Mouse (Mus musculus) liver, adult 2 months (tissue): ENCODE measurements around the gene Fbxo48. TPM values are rescaled to one million over a fixed set of nuclear protein-coding genes. Genes with fewer than 3 reads are reported as not detected.
A peak's percentile ranks its signal among the peaks of the same experiment; 100 is the strongest.

Experiments used
- DNase-seq: peaks from one replicate; pipeline ENCODE4 v3.0.0-alpha.2; 2011; ENCODE audit warnings: low read depth, low spot score; ENCODE audit errors: extremely low read depth
- H3K27ac ChIP-seq: fragments of 200-500 bp; replicated peaks from 2 replicates; pipeline ENCODE4 v1.5.1; 2012; ENCODE audit warnings: low read depth, mild to moderate bottlenecking, control low read depth, inconsistent platforms, low read length; ENCODE audit not compliant: insufficient read depth
- H3K27me3 ChIP-seq: fragments of 200-500 bp; 2 replicates; pipeline ENCODE4 v1.6.1; 2012; ENCODE audit warnings: mild to moderate bottlenecking, moderate library complexity, low read length, inconsistent platforms; ENCODE audit not compliant: control insufficient read depth, insufficient read depth
- H3K36me3 ChIP-seq: fragments of 200-500 bp; 2 replicates; pipeline ENCODE4 v1.6.1; 2012; ENCODE audit warnings: low read length, inconsistent platforms; ENCODE audit not compliant: control insufficient read depth, insufficient read depth
- H3K4me1 ChIP-seq: fragments of 200-500 bp; 2 replicates; pipeline ENCODE4 v1.6.1; 2011; ENCODE audit warnings: low read length; ENCODE audit not compliant: control insufficient read depth, insufficient read depth
- H3K4me3 ChIP-seq: fragments of 200-500 bp; 2 replicates; pipeline ENCODE4 v1.5.1; 2011; ENCODE audit warnings: low read depth, mild to moderate bottlenecking, control low read depth, low read length, moderate library complexity; ENCODE audit not compliant: insufficient read depth
- H3K79me2 ChIP-seq: fragments of 200-500 bp; 2 replicates; pipeline ENCODE4 v1.6.1; 2012; ENCODE audit warnings: inconsistent platforms, mild to moderate bottlenecking, low read length, moderate library complexity; ENCODE audit not compliant: control insufficient read depth, insufficient read depth
- H3K9ac ChIP-seq: fragments of 200-500 bp; 2 replicates; pipeline ENCODE4 v1.6.1; 2012; ENCODE audit warnings: low read depth, mild to moderate bottlenecking, control low read depth, inconsistent platforms, low read length
- CTCF ChIP-seq: fragments of 200-500 bp; IDR thresholded peaks from 2 replicates; pipeline ENCODE4 v1.5.1; 2011; ENCODE audit warnings: low read depth, low read length, control low read depth
- POLR2A ChIP-seq: fragments of 200-500 bp; IDR thresholded peaks from 2 replicates; pipeline ENCODE4 v1.6.1; 2011; ENCODE audit warnings: low read length, control low read depth; ENCODE audit not compliant: insufficient read depth; ENCODE audit errors: extremely low read depth
- WGBS: fragments of 180-500 bp; shearing (Covaris S2); methylation state at CpG from one replicate; pipeline ENCODE4 v1.1.7; 2018; 5-methylcytosine and 5-hydroxymethylcytosine counted together
- polyA plus RNA-seq: library from polyadenylated mRNA; depleted of rRNA; stranded (reverse); fragments of >200 nt; gene quantifications from 2 replicates; pipeline ENCODE4 v1.2.3, GENCODE M21; 2012
- total RNA-seq: library from RNA; depleted of rRNA; stranded (reverse); fragments of >200 nt; gene quantifications from 2 replicates; pipeline ENCODE4 v1.2.3, GENCODE M21; 2014

Gene Fbxo48
- total and polyA plus RNA-seq, 2 experiments = under 0.01 TPM; not detected in 1

- no peak for DNase-seq
- WGBS = 67% methylated on average over 4 of the region's 4 CpGs
- Histone ChIP-seq H3K27ac (no peak overlapping the region), H3K4me3 (no peak overlapping the region), H3K36me3 (no peaks in the 10 kb centered on the region), H3K79me2 (no peaks in the 10 kb centered on the region), H3K27me3 (no peaks in the 10 kb centered on the region), H3K4me1 (no peaks in the 10 kb centered on the region), H3K9ac (no peak overlapping the region)
- no peak for TF ChIP-seq CTCF
- TF ChIP-seq POLR2A = no peak
Observed at GRCm38 (mm10) chr11:16941973-16942452, 9.2 kb upstream of the Fbxo48 start.

DNA sequence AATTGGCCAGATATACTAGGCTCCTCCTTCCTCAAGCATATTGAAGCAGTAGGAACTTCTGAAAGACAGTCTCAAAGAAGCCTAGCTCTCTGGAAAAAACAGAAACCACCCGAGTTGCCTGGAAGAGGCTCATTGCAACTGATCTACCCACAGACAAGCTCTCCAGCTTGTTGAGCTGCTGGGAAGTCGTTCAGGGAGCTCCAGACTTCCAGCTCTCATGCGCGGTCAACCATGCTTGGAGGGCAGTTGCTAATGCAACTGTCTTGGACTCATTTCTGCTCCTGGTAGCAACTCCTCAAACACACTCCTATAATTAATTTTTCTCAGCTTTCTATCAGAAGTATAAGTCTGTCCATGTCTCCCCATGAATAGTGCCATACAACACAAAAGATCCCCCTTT, 8.2 kb upstream of the Fbxo48 start:
- H3K27ac ChIP-seq = no peak overlapping the region
- H3K4me3 ChIP-seq = no peak overlapping the region
- no peak for TF ChIP-seq POLR2A
- H3K36me3 ChIP-seq = no peaks in the 10 kb centered on the region
- H3K27me3 ChIP-seq = no peaks in the 10 kb centered on the region
- 85% methylated on average over 4 of the region's 4 CpGs for WGBS
- no peak overlapping the region for H3K9ac ChIP-seq
- DNase-seq = no peak
- no peaks in the 10 kb centered on the region for H3K4me1 ChIP-seq
- no peaks in the 10 kb centered on the region for H3K79me2 ChIP-seq

GRCm38 (mm10) chr11:16948756-16949155, 2.4 kb upstream of the Fbxo48 start:
- H3K79me2 ChIP-seq = no peaks in the 10 kb centered on the region
- DNase-seq = peak; percentile 42
- H3K27ac ChIP-seq = no peak overlapping the region
- no peak overlapping the region for H3K9ac ChIP-seq
- H3K4me1 ChIP-seq = no peaks in the 10 kb centered on the region
- WGBS = 10% methylated on average over 1 of the region's 1 CpGs
- H3K36me3 ChIP-seq = no peaks in the 10 kb centered on the region
- H3K4me3 ChIP-seq = no peak overlapping the region
- H3K27me3 ChIP-seq = no peaks in the 10 kb centered on the region
- TF ChIP-seq POLR2A (no peak), CTCF (peak; percentile 31; the same call in 1 of the 2 replicates)

DNA sequence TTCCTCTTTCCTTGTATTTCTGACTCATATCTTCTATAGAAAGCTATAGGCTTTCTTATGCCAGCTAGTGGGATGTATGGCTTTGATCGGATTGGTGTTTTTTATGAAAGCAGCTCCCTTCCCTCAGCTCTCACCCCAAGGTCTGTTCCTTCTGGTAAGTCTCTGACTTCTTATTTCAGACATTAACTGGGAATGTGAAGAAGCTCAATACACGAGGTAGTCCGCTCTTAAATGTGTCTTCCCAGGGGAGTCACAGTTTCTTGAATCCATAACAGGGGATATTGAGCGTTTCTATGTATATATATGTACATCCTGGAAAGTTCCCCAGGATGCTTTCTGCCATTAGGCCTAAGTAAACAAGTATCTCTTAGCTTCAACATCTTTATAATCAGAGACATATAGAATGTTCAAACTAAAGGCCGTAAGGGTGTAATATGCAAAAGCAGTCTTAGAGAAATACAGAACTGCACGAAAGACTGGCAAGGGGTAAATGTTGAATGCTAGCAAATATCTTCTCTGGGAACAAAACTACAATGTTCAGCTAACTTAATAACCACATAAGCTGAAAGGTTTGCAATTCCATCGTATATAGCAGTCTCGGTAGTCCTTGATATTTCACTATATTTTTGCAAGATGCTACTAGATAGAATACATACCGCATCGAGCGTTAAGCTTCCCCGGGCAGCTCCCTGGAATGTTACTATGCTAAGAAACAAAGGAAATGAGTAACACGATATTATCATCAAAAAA, 774 bp upstream of the Fbxo48 start:
- H3K4me3 ChIP-seq = no peak overlapping the region
- no peaks in the 10 kb centered on the region for H3K36me3 ChIP-seq
- TF ChIP-seq POLR2A (no peak), CTCF (no peak)
- H3K9ac ChIP-seq = no peak overlapping the region
- DNase-seq = no peak
- no peaks in the 10 kb centered on the region for H3K27me3 ChIP-seq
- no peaks in the 10 kb centered on the region for H3K79me2 ChIP-seq
- no peak overlapping the region for H3K27ac ChIP-seq
- H3K4me1 ChIP-seq = no peaks in the 10 kb centered on the region
- 30% methylated on average over 13 of the region's 13 CpGs for WGBS

- Histone ChIP-seq H3K27ac (no peak overlapping the region), H3K4me3 (peak overlapping the region; percentile 74), H3K27me3 (no peaks in the 10 kb centered on the region), H3K4me1 (no peaks in the 10 kb centered on the region), H3K9ac (peak overlapping the region; percentile 55), H3K79me2 (no peaks in the 10 kb centered on the region), H3K36me3 (no peaks in the 10 kb centered on the region)
- no peak for DNase-seq
- TF ChIP-seq POLR2A (no peak), CTCF (no peak)
- WGBS = 2% methylated on average over 9 of the region's 9 CpGs
Observed at GRCm38 (mm10) chr11:16951761-16952010, 511 bp downstream of the Fbxo48 start.

DNA sequence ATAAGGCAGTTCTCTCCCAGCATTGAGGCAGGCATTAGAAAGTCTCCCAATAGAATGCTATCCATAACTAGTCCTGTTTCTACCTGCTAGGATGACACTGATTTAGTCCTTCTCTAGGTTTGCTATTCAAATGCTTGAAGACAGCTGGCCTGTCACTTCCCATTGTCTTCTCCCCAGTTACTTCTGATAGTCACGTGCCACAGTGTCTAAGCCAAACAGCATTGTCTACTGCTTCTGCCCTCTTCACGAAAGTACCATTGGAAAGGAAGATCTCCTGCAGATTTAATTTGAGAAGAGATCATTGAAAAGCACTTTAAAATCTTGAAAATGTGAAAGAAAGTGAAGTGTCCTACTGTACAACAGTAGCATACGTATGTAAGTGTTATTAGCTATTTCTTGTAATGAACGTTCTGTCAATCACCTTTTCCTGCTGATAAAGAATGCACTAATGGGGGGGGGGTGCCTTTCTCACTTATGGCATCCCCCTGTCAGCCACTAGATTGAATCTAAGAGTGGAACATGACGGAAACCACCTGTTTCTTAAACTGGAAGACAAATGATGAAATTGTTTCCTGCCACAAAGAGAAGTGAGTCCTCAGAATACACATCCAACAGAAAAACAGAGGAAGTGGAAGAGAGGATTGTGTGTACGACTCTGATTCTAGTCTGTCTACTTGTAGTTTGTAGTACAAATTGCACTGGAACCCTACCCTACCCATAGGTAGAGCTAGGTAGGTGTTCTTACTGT, 5.1 kb downstream of the Fbxo48 start:
- Histone ChIP-seq H3K27me3 (no peaks in the 10 kb centered on the region), H3K4me3 (no peak overlapping the region), H3K9ac (no peak overlapping the region), H3K36me3 (no peaks in the 10 kb centered on the region), H3K27ac (no peak overlapping the region), H3K79me2 (no peaks in the 10 kb centered on the region), H3K4me1 (no peaks in the 10 kb centered on the region)
- no peak for TF ChIP-seq CTCF
- TF ChIP-seq POLR2A = no peak
- WGBS = 84% methylated on average over 6 of the region's 6 CpGs
- DNase-seq = peak; percentile 13
